Mouse (Mus musculus) heart, adult 10 weeks (tissue): ENCODE measurements around the gene Gm11009. TPM values are rescaled to one million over a fixed set of nuclear protein-coding genes. Genes with fewer than 3 reads are reported as not detected.

ENCODE experiments used
- polyA plus RNA-seq: library from polyadenylated mRNA; stranded (reverse); fragments of 350-450 nt; fragmentation: Illumina TruSeq; extraction: RNeasy Lipid Tissue Mini Kit (QIAGEN cat#74804); gene quantifications from one replicate; pipeline ENCODE4 v1.2.3, GENCODE M21; 2014; ENCODE audit warnings: low read depth, low replicate concordance

Gene Gm11009
- polyA plus RNA-seq: not detected

DNA sequence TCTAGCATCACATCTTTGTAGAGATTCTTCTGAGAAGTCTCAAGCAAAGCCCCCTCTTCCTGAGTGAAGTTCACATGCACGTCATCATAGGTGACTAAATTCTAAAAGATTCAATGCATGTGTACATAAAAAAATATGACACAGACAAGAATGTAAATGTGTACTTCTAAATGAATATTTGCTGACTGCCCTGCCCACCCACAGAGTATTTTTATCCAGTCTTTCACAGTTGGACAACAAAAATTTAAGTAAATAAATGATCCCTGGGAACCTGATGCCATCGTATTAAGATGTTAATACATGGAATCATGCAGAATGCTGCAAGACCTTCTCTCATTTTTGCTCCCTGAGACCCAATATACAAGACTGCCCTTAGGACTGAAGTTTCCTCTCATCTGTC is at the start of gene Gm11009:
Gene Gm11009 (minus strand): TSS at position 101 of the 400 bp plus-strand sequence.

Other genes with a start within 250 kb of the Gm11009 start
- gene Gm2004, start 169.7 kb downstream of the Gm11009 start, polyA plus RNA-seq: 4.3 TPM
- 1.8 TPM for gene 2210418O10Rik, start 92.9 kb downstream of the Gm11009 start, polyA plus RNA-seq
- 5.7 TPM for gene Gm14435, start 104.1 kb upstream of the Gm11009 start, polyA plus RNA-seq
- gene Gm14434, start 167.3 kb upstream of the Gm11009 start, polyA plus RNA-seq: not detected
- gene Zfp967, start 201.6 kb upstream of the Gm11009 start, polyA plus RNA-seq: not detected